Mouse (Mus musculus) limb, embryonic 13.5 days (tissue): ENCODE data around the gene Mfge8. TPM values are rescaled to one million over a fixed set of nuclear protein-coding genes. Genes with fewer than 3 reads are reported as not detected.
A peak's percentile ranks its signal among the peaks of the same experiment; 100 is the strongest.

Source experiments
- ATAC-seq: fragments of 200-750 bp; cut with Nextera tagmentation; 2 replicates; pipeline ENCODE4 v1.8.0; 2017; ENCODE audit warnings: low read depth, moderate number of reproducible peaks, moderate TSS enrichment; ENCODE audit not compliant: low FRiP score
- H3K27ac ChIP-seq: fragments of 300-500 bp; sonication (generic); 2 replicates; pipeline ENCODE4 v1.5.1; 2015; ENCODE audit warnings: inconsistent platforms, mild to moderate bottlenecking, moderate library complexity
- H3K27me3 ChIP-seq: fragments of 300-500 bp; sonication (generic); 2 replicates; pipeline ENCODE4 v1.6.1; 2015; ENCODE audit warnings: mild to moderate bottlenecking, inconsistent platforms
- H3K36me3 ChIP-seq: fragments of 300-500 bp; sonication (generic); 2 replicates; pipeline ENCODE4 v1.6.1; 2015; ENCODE audit warnings: inconsistent platforms, mild to moderate bottlenecking, moderate library complexity
- H3K4me1 ChIP-seq: fragments of 300-500 bp; sonication (generic); 2 replicates; pipeline ENCODE4 v1.6.1; 2015; ENCODE audit warnings: inconsistent platforms
- H3K4me2 ChIP-seq: fragments of 300-500 bp; sonication (generic); replicated peaks from 2 replicates; pipeline ENCODE4 v1.6.1; 2015; ENCODE audit warnings: inconsistent platforms, mild to moderate bottlenecking, moderate library complexity
- H3K4me3 ChIP-seq: fragments of 300-500 bp; sonication (generic); 2 replicates; pipeline ENCODE4 v1.5.1; 2015; ENCODE audit warnings: moderate library complexity, mild to moderate bottlenecking, inconsistent platforms
- H3K9ac ChIP-seq: fragments of 300-500 bp; sonication (generic); 2 replicates; pipeline ENCODE4 v1.6.1; 2015; ENCODE audit warnings: mild to moderate bottlenecking, inconsistent platforms
- H3K9me3 ChIP-seq: fragments of 300-500 bp; sonication (generic); 2 replicates; pipeline ENCODE4 v1.6.1; 2016; ENCODE audit warnings: inconsistent platforms
- WGBS: fragments of 180-500 bp; shearing (Covaris S2); methylation state at CpG from one replicate; pipeline ENCODE4 v1.1.7; 2015; 5-methylcytosine and 5-hydroxymethylcytosine counted together
- polyA plus RNA-seq: library from polyadenylated mRNA; unstranded; fragments of >200 nt; fragmentation: Nextera tagmentation; extraction: Ambion mirVana; gene quantifications from 2 replicates; pipeline ENCODE4 v1.2.1, GENCODE M21; 2015

Mfge8 gene
- 160 and 166 TPM in 2 replicates for polyA plus RNA-seq

DNA sequence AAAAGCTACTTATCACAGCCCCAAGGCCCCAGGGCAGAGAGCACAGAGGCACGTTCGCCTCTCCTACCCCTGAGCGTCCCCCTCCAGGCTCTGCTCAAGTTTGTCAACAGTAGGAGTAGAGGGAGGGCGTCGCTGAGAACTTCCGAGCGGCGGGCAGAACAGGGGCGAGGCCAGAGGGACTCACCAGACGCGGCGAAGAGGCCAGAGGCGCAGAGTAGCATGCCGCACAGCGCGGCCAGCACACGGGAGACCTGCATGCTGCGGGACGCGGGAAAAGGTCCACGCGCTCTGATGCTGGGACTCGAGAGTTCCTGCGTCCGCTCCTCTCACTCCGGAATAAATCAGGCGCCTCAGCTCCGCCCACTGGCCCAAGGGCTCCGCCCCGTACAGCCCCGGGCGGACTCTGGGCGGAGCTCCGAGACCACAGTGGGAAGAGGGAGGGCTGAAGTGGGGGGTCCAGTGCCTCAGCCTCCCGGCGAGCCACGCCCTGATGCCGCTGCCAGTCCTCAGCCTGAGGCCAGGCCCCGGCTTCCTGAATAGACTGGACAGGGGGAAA is at the start of gene Mfge8:
Gene Mfge8, minus strand, starts transcription at position 350 of the 556 bp plus-strand sequence.
- 0% methylated on average over 39 of the region's 39 CpGs for WGBS
- Histone ChIP-seq H3K9me3 (no peaks in the 10 kb centered on the region), H3K27me3 (no peaks in the 10 kb centered on the region), H3K27ac (peak within 1 kb of the TSS; percentile 67), H3K9ac (peak within 1 kb of the TSS; percentile 83), H3K4me1 (peaks cover 27% of the 10 kb centered on the region), H3K4me2 (peak within 1 kb of the TSS; percentile 83), H3K4me3 (peak within 1 kb of the TSS; percentile 74), H3K36me3 (peaks cover 16% of the 10 kb centered on the region)
- peak; percentile 94 for ATAC-seq

DNA sequence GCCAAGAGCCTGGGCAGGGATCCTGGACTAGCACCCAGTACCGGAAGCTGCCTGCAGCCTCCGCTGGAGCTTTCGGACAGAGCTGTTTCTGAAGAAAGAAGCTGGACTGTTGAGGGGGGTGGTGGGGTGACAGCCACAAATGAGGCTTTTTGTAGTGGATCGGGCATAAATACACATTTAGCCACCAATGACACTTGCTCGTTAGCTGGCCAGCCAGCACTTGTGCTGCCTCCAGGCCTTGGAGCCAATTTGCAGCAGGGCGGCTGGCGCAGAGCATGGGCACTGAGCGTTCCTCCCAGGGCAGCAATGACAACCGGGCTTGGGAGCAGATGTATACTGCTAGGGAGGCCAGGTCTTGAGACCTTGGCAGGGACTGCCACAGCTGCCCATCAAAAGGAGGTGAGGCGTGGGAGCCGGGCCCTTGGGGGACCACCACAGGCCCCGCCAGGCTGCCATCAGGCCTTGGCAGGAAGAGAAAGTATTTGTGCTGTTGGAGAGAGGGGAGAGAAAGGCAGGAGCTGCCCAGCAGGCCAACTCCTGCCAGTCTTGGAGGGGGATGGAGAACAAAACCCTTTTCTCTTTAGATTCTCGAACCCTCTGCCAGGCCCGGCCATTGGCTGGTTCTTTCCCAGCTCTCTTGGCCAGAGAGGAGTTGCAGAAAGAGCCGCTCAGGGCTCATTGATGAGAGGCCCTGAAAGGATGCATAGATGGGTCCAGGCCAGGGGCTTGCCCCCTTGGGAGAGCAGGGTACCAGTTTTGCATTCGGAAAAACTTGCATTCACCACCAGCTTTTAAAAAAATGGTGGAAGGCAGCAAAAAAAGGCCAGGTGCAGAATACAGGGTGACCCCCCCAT is 45.9 kb upstream of the Mfge8 start:
- Histone ChIP-seq H3K9ac (0 out of 2 replicates have a peak overlapping the region, but pooled peaks have one; percentile 2), H3K4me3 (no peak overlapping the region), H3K27me3 (0 out of 2 replicates have a peak, but pooled peaks cover 2% of the 10 kb centered on the region), H3K4me1 (no peaks in the 10 kb centered on the region), H3K27ac (no peak overlapping the region), H3K4me2 (no peak overlapping the region), H3K9me3 (no peaks in the 10 kb centered on the region), H3K36me3 (no peaks in the 10 kb centered on the region)
- ATAC-seq: no peak
- WGBS: 71% methylated on average over 16 of the region's 16 CpGs

DNA sequence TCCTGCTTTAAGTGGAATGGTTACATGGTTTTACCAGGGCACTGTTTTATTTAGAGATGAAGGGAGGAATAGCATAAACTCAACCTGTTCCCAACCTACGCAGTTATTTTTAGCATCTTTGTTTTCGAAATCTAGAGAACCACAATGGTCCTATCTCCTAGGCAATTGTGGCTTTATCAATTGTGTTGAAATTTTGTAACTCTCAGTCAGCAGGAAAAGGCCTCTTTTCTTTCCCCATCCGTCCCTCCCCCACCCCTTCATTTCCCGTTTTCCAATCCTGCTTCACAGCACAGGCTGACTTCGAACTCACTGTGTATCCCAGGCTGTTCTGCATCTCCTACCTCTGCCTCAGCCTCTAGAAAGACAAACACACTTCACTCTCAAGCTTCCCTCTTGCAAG is 45.1 kb upstream of the Mfge8 start:
- no peaks in the 10 kb centered on the region for H3K36me3 ChIP-seq
- ATAC-seq: no peak
- no peak overlapping the region for H3K4me3 ChIP-seq
- H3K4me2 ChIP-seq: no peak overlapping the region
- 78% methylated on average over 5 of the region's 5 CpGs for WGBS
- H3K27me3 ChIP-seq: 0 out of 2 replicates have a peak, but pooled peaks cover 2% of the 10 kb centered on the region
- no peaks in the 10 kb centered on the region for H3K9me3 ChIP-seq
- no peak overlapping the region for H3K27ac ChIP-seq
- H3K4me1 ChIP-seq: no peaks in the 10 kb centered on the region
- H3K9ac ChIP-seq: no peak overlapping the region

- H3K9me3 ChIP-seq: no peaks in the 10 kb centered on the region
- H3K9ac ChIP-seq: no peak overlapping the region
- H3K4me2 ChIP-seq: no peak overlapping the region
- H3K27ac ChIP-seq: no peak overlapping the region
- no peak overlapping the region for H3K4me3 ChIP-seq
- WGBS: 79% methylated on average over 5 of the region's 5 CpGs
- no peak for ATAC-seq
- H3K36me3 ChIP-seq: no peaks in the 10 kb centered on the region
- H3K4me1 ChIP-seq: no peaks in the 10 kb centered on the region
- 0 out of 2 replicates have a peak, but pooled peaks cover 2% of the 10 kb centered on the region for H3K27me3 ChIP-seq
Observed at GRCm38 (mm10) chr7:79191501-79191900, 42.6 kb upstream of the Mfge8 start.

DNA sequence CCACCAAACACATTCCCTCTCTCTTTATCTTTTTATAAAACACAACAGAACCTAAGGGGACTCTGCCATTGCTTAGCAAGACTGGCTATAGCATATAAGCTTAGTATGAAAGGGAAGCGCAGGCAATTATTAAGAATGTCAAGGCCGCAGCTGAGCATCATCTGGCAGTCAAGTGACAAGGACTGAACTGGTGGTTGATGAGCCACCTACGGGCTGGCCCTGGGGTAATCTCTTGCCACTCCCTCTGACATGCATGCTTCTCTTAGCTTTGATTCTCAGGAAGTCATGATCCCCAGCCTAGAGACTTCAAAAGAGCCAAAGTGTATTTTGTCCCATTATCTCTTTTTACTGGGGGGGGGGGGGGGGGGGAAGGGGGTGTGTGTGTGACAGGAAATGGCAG is 41.7 kb upstream of the Mfge8 start:
- Histone ChIP-seq H3K4me3 (no peak overlapping the region), H3K4me1 (no peaks in the 10 kb centered on the region), H3K4me2 (no peak overlapping the region), H3K27me3 (0 out of 2 replicates have a peak, but pooled peaks cover 2% of the 10 kb centered on the region), H3K9me3 (no peaks in the 10 kb centered on the region), H3K36me3 (no peaks in the 10 kb centered on the region), H3K9ac (no peak overlapping the region), H3K27ac (no peak overlapping the region)
- no peak for ATAC-seq
- WGBS: 32% methylated on average over 3 of the region's 3 CpGs

DNA sequence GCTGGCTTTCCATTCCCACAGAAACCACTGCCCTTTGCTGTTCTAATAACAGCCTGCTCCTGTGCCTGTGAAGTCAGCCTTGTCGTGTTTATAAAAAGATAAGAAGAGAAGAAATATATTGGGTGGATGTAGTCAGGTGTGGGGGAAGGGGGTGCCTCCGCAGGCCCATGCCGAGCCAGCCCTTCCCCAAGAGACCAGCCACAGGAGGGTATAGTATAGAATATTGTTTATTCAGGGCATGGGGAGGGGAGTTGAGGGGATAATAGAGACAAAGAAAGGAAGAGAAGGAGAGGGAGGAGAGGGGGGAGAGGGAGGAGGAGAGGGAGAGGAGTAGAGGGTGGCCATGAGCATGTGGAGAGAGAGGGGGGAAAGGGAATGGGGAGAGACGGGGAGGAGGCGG is 40.4 kb upstream of the Mfge8 start:
- no peaks in the 10 kb centered on the region for H3K36me3 ChIP-seq

GRCm38 (mm10) chr7:79187591-79187990 is 38.7 kb upstream of the Mfge8 start:
- Histone ChIP-seq H3K9ac (no peak overlapping the region), H3K27me3 (0 out of 2 replicates have a peak, but pooled peaks cover 2% of the 10 kb centered on the region), H3K4me1 (no peaks in the 10 kb centered on the region), H3K36me3 (no peaks in the 10 kb centered on the region), H3K9me3 (no peaks in the 10 kb centered on the region), H3K27ac (no peak overlapping the region), H3K4me2 (no peak overlapping the region), H3K4me3 (no peak overlapping the region)
- WGBS: 90% methylated on average over 2 of the region's 2 CpGs
- ATAC-seq: no peak

More for the DNA sequence above, 40.4 kb upstream of the Mfge8 start:
- no peak for ATAC-seq
- Histone ChIP-seq H3K9ac (no peak overlapping the region), H3K4me3 (no peak overlapping the region), H3K27me3 (0 out of 2 replicates have a peak, but pooled peaks cover 2% of the 10 kb centered on the region), H3K27ac (no peak overlapping the region), H3K4me1 (no peaks in the 10 kb centered on the region), H3K4me2 (no peak overlapping the region), H3K9me3 (no peaks in the 10 kb centered on the region)
- WGBS: 58% methylated on average over 3 of the region's 5 CpGs

- Histone ChIP-seq H3K36me3 (no peaks in the 10 kb centered on the region), H3K4me2 (no peak overlapping the region), H3K27ac (no peak overlapping the region), H3K4me3 (no peak overlapping the region), H3K27me3 (no peaks in the 10 kb centered on the region), H3K4me1 (no peaks in the 10 kb centered on the region), H3K9me3 (no peaks in the 10 kb centered on the region), H3K9ac (no peak overlapping the region)
- ATAC-seq: no peak
- 71% methylated on average over 1 of the region's 1 CpGs for WGBS
Observed at GRCm38 (mm10) chr7:79183417-79183816, 34.6 kb upstream of the Mfge8 start.

DNA sequence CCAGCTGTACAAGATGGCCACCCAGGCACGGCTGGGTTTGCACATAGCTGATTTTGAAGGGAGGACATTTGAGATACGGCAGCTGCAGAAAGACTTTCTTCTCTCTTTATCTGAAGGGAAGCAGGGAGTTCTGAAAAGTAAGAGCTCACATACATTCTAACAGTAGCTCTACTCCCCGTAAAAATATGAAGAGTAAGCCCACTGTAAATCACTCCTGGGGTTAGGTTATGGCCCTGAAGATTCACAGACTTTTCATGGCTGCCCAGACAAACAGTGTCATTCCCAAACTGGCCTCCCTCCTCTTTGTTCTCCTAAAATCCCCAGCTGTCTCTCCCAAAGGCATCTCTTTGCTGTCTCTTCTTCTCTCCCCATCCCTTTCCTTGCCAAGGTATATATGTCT is 24.9 kb upstream of the Mfge8 start:
- Histone ChIP-seq H3K36me3 (no peaks in the 10 kb centered on the region), H3K4me1 (no peaks in the 10 kb centered on the region), H3K9me3 (no peaks in the 10 kb centered on the region), H3K4me2 (no peak overlapping the region), H3K4me3 (no peak overlapping the region), H3K27me3 (no peaks in the 10 kb centered on the region), H3K27ac (no peak overlapping the region), H3K9ac (no peak overlapping the region)
- no peak for ATAC-seq
- 74% methylated on average over 3 of the region's 3 CpGs for WGBS

- no peak overlapping the region for H3K4me2 ChIP-seq
- no peak for ATAC-seq
- no peaks in the 10 kb centered on the region for H3K36me3 ChIP-seq
- WGBS: 80% methylated on average over 1 of the region's 1 CpGs
- H3K4me1 ChIP-seq: no peaks in the 10 kb centered on the region
- peak overlapping the region; percentile 44 for H3K27ac ChIP-seq
- no peaks in the 10 kb centered on the region for H3K9me3 ChIP-seq
- no peak overlapping the region for H3K4me3 ChIP-seq
- no peaks in the 10 kb centered on the region for H3K27me3 ChIP-seq
- no peak overlapping the region for H3K9ac ChIP-seq
Observed at GRCm38 (mm10) chr7:79171782-79172181, 22.9 kb upstream of the Mfge8 start.

- ATAC-seq: no peak
- Histone ChIP-seq H3K9ac (no peak overlapping the region), H3K27me3 (no peaks in the 10 kb centered on the region), H3K4me2 (no peak overlapping the region), H3K9me3 (no peaks in the 10 kb centered on the region), H3K4me3 (no peak overlapping the region), H3K4me1 (no peaks in the 10 kb centered on the region), H3K27ac (no peak overlapping the region), H3K36me3 (no peaks in the 10 kb centered on the region)
- 85% methylated on average over 14 of the region's 14 CpGs for WGBS
Observed at GRCm38 (mm10) chr7:79167006-79167562, 18.2 kb upstream of the Mfge8 start.

GRCm38 (mm10) chr7:79159406-79159805 is 10.5 kb upstream of the Mfge8 start:
- Histone ChIP-seq H3K27me3 (no peaks in the 10 kb centered on the region), H3K36me3 (no peaks in the 10 kb centered on the region), H3K4me2 (no peak overlapping the region), H3K9ac (no peak overlapping the region), H3K4me3 (no peak overlapping the region), H3K4me1 (no peaks in the 10 kb centered on the region), H3K27ac (no peak overlapping the region), H3K9me3 (no peaks in the 10 kb centered on the region)
- ATAC-seq: no peak
- WGBS: 68% methylated on average over 1 of the region's 1 CpGs
